Mouse (Mus musculus) adrenal gland, postnatal 25 days (tissue): ENCODE measurements around the gene Ace3. TPM values are rescaled to one million over a fixed set of nuclear protein-coding genes. Genes with fewer than 3 reads are reported as not detected.

Experiments used
- DNase-seq: peaks from one replicate; pipeline ENCODE4 v3.0.0; 2021; ENCODE audit warnings: mixed read lengths
- total RNA-seq: library from RNA; stranded (reverse); gene quantifications from 2 replicates; pipeline ENCODE4 v1.2.3, GENCODE M21; 2021

Ace3 gene
- total RNA-seq, 1 experiment from 2014 or later, result not detected

DNA sequence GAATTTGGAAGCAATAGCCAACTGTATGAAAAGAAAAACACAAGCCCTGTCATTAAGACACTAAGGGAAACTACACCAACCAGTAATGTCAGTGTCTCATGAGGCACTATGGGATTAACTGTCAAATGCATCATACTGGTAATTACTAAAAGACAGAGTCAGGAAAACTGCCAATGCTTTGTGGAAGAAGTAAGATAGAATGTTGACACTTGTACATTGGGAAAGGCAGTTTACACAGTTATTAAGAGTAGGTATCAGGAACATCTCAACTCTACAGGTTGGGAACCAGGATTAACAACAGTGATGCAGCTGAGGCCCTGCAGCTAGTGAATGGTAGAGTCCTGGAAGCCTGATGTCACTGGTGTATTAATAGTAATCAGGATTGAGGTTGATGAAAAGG lies 49.9 kb downstream of the Ace3 start:
- no peak for DNase-seq

DNA sequence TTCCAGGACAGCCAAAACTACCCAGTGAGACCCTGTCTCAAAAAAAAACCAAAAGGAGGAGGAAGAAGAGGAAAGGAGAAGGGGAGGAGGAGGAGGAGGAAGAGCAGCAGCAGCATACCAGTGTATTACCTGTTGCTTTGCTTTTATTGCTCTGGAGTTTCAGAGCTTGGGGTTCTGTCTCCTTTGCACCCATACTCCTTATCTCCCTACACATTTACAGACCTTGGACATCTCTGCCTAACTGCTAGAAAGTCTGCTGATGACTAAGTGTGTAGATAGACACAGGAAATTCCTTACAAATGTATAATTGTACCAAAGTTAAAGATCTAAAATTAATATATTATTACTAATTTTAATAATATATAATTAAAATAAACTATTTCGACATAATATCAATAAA lies 50.8 kb downstream of the Ace3 start:
- DNase-seq, result no peak

DNA sequence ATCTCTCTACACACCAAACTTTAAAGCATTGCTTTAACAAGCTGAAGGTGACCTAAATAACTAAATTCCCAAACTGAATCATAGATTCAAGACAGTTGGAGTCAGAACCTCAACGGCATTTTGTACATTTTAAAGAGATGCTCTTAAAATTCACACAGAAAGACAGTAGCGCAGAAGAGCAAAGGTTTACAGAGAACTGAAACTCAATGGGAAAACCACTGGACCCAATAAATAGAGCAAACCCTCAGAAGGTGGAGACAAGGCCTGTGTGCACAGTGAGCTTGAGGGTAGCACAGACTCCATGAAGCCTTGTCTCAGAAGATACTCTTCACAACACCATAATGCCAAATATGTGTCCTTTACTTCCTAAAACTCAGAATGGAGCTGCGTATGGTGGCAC lies 51.3 kb downstream of the Ace3 start:
- no peak for DNase-seq

DNA sequence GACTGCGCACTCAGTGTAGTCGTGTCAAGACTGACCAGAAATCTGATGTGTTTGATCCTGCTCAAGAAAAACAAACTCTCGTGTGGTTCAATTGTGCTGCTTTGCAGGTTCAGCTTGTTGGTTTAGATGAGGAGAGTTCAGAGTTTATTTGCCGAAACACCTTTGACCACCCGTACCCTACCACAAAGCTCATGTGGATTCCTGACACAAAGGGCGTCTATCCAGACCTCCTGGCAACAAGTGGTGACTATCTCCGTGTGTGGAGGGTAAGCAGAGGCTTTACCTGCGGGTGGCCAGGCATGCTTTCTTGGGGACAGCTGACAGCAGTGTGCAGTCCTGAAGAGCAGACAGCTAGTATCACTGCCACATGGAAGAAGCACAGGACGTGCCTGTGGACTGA lies 52.1 kb downstream of the Ace3 start:
- DNase-seq, result no peak

DNA sequence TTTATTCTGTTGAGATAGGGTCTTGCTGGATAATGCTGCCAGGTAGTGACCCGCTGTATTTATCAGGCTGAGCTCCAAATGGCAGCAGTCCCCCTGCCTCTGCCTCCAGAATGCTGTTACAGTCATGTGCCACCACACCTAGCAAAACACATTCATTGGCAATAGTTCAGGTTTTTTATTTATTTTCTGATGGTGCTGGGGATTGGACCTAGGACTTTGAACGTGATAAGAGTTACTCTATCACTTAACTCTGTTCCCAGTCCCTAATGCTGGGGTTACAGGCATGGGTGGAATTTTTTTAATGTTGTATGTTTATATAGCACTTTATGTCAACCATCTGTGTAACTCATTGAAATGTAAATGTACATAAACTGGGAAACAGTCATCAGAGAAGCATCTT lies 59.4 kb downstream of the Ace3 start:
- DNase-seq, result no peak

- no peak for DNase-seq
Observed at GRCm38 (mm10) chr11:106054600-106054999, 60.1 kb downstream of the Ace3 start.

Other genes with a start within 250 kb of the Ace3 start
- 124 and 195 TPM in 2 replicates for gene Cyb561, start 41.3 kb upstream of the Ace3 start, total RNA-seq
- 7.3 and 8.2 TPM in 2 replicates for gene Ace, start 26.7 kb upstream of the Ace3 start, total RNA-seq
- gene Kcnh6, start 13.4 kb downstream of the Ace3 start, total RNA-seq, result 0.21 TPM in 1 of 2 replicates, not detected in the other
- gene Dcaf7, start 42.2 kb downstream of the Ace3 start, total RNA-seq, result 43.7 and 58.4 TPM in 2 replicates
- 28.5 and 36.0 TPM in 2 replicates for gene Taco1, start 71.4 kb downstream of the Ace3 start, total RNA-seq
- gene Map3k3, start 89.9 kb downstream of the Ace3 start, total RNA-seq, result 35.2 and 50.6 TPM in 2 replicates
- not detected in 2 replicates for gene Gm10840, start 166.2 kb downstream of the Ace3 start, total RNA-seq
- 10.6 and 16.4 TPM in 2 replicates for gene Limd2, start 166.2 kb downstream of the Ace3 start, total RNA-seq
- gene Strada, start 207.5 kb downstream of the Ace3 start, total RNA-seq, result 9.8 and 19.1 TPM in 2 replicates
- 122 and 172 TPM in 2 replicates for gene Ccdc47, start 221.7 kb downstream of the Ace3 start, total RNA-seq
- gene Ddx42, start 222.3 kb downstream of the Ace3 start, total RNA-seq, result 57.1 and 64.5 TPM in 2 replicates